Mouse (Mus musculus) hindbrain, postnatal 0 days (tissue): ENCODE data around the gene Ralgps2. TPM values are rescaled to one million over a fixed set of nuclear protein-coding genes. Genes with fewer than 3 reads are reported as not detected.

Experiments used
- ATAC-seq: fragments of 200-750 bp; cut with Nextera tagmentation; 2 replicates; pipeline ENCODE4 v1.8.0; 2017; ENCODE audit warnings: mild to moderate bottlenecking, moderate TSS enrichment, moderate library complexity
- DNase-seq: peaks from one replicate; pipeline ENCODE4 v3.0.0-alpha.2; 2015; ENCODE audit warnings: low spot score
- H3K27ac ChIP-seq: fragments of 300-500 bp; sonication (generic); 2 replicates; pipeline ENCODE4 v1.5.1; 2014; ENCODE audit warnings: mild to moderate bottlenecking
- H3K27me3 ChIP-seq: fragments of 300-500 bp; sonication (generic); 2 replicates; pipeline ENCODE4 v1.6.1; 2014; ENCODE audit warnings: low read length, mixed read lengths; ENCODE audit not compliant: insufficient read depth
- H3K36me3 ChIP-seq: fragments of 300-500 bp; sonication (generic); 2 replicates; pipeline ENCODE4 v1.6.1; 2014; ENCODE audit warnings: low read length, mixed read lengths; ENCODE audit not compliant: insufficient read depth
- H3K4me1 ChIP-seq: fragments of 300-500 bp; sonication (generic); 2 replicates; pipeline ENCODE4 v1.6.1; 2014; ENCODE audit warnings: antibody characterized with exemption, low read length, mixed read lengths; ENCODE audit not compliant: insufficient read depth
- H3K4me2 ChIP-seq: fragments of 300-500 bp; sonication (generic); 2 replicates; pipeline ENCODE4 v1.6.1; 2014; ENCODE audit warnings: low read depth, mild to moderate bottlenecking, low read length, moderate library complexity, mixed read lengths
- H3K4me3 ChIP-seq: fragments of 300-500 bp; sonication (generic); 2 replicates; pipeline ENCODE4 v1.5.1; 2014; ENCODE audit warnings: low read length
- H3K9ac ChIP-seq: fragments of 300-500 bp; sonication (generic); replicated peaks from 2 replicates; pipeline ENCODE4 v1.6.1; 2014; ENCODE audit warnings: mild to moderate bottlenecking, low read length, moderate library complexity, mixed read lengths
- H3K9me3 ChIP-seq: fragments of 300-500 bp; sonication (generic); 2 replicates; pipeline ENCODE4 v1.6.1; 2016; ENCODE audit warnings: low read length, mixed read lengths
- CTCF ChIP-seq: IDR thresholded peaks from 2 replicates; pipeline ENCODE4 v1.5.1; 2016; ENCODE audit warnings: antibody characterized with exemption, control low read depth, low read depth
- WGBS: fragments of 180-500 bp; shearing (Covaris S2); extraction: QIAGEN DNeasy Blood & Tissue Kit; methylation state at CpG from one replicate; pipeline ENCODE4 v1.1.7; 2014; 5-methylcytosine and 5-hydroxymethylcytosine counted together
- polyA plus RNA-seq: library from polyadenylated mRNA; unstranded; fragments of >200 nt; fragmentation: Nextera tagmentation; extraction: Ambion mirVana; gene quantifications from 2 replicates; pipeline ENCODE4 v1.2.1, GENCODE M21; 2015
- total RNA-seq: library from RNA; depleted of rRNA; stranded (reverse); fragments of >200 nt; gene quantifications from 2 replicates; pipeline ENCODE4 v1.2.3, GENCODE M21; 2014

The Ralgps2 gene
- total and polyA plus RNA-seq, 2 experiments from 2014 or later: 52.8 to 70.1 TPM

DNA sequence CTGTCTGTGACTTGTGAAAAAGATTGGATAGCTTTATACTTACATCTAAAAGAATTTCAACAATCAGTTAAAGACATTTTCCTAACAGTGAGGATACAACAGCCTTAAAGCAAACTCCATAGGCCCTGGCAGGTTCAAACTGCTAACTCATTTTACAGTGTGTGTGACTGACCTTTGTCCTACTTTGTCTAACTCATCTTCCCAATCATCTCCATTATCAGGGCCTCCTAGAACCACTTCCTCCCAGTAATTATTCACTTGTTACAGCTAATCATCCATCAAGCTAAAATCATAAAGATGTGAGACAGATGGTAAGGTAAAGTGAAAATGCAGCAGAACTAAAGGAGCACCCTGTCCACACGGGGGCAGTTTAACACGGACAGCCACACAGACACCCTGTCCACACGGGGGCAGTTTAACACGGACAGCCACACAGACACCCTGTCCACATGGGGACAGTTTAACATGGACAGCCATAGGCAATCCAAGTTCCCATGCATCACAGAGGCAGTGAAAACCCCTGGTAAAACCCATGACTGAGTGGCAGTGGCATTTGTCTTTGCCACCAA, 77.9 kb downstream of the Ralgps2 start:
- 48% methylated on average over 4 of the region's 4 CpGs for WGBS
- Histone ChIP-seq H3K27me3 (no peaks in the 10 kb centered on the region), H3K4me3 (no peak overlapping the region), H3K27ac (no peak overlapping the region), H3K36me3 (no peaks in the 10 kb centered on the region), H3K4me2 (no peak overlapping the region), H3K9me3 (no peaks in the 10 kb centered on the region), H3K4me1 (peaks cover 8% of the 10 kb centered on the region; the same call in 1 of the 2 replicates), H3K9ac (no peak overlapping the region)
- DNase-seq (no peak), ATAC-seq (no peak)
- peak; percentile 63 for TF ChIP-seq CTCF

DNA sequence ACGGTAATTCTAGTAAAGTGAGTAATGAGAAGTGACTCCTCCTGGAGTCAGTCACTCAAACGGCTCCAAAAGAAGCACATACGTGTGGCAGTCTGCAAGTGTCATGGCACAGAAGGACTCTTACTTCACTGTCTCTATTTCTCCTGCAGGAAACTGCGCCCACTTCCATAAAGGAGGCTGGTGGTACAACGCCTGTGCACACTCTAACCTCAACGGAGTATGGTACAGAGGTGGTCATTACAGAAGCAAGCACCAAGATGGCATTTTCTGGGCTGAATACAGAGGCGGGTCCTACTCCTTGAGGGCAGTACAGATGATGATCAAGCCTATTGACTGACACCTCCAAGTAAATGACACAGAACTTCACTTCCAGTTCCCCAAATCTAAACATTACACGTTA, 79.2 kb downstream of the Ralgps2 start:
- no peak overlapping the region for H3K9ac ChIP-seq
- TF ChIP-seq CTCF: no peak
- H3K4me3 ChIP-seq: no peak overlapping the region
- H3K4me2 ChIP-seq: no peak overlapping the region
- H3K27me3 ChIP-seq: no peaks in the 10 kb centered on the region
- H3K27ac ChIP-seq: no peak overlapping the region
- ATAC-seq (no peak), DNase-seq (no peak)
- no peaks in the 10 kb centered on the region for H3K9me3 ChIP-seq
- WGBS: 84% methylated on average over 8 of the region's 8 CpGs
- H3K36me3 ChIP-seq: no peaks in the 10 kb centered on the region
- H3K4me1 ChIP-seq: peaks cover 8% of the 10 kb centered on the region; the same call in 1 of the 2 replicates

DNA sequence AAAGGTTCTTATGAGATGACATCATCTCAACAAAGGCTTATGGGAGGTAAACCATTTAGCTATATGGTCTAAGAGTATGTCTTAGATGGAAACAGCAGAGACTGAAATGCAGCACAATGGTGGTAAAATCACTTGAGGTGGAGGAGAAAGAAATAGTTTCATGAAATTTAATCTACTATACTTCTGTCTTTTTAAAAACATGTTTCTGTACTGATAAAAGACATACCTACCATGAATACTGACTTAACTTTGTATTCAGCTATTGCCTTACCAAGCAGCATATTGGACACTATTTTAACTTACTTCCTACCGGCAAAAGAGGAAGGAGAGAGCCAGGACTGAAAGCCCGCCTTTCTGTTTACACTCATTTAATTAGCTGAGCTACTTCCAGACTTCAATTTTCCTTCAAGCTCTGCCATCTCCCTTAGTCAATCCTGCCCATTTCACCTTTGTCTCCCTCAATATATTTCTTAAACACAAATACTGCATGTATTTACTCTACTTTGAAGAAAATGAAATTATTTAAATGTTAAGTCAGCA, 79.6 kb downstream of the Ralgps2 start:
- H3K9ac ChIP-seq: no peak overlapping the region
- 74% methylated on average over 2 of the region's 2 CpGs for WGBS
- H3K27ac ChIP-seq: no peak overlapping the region

DNA sequence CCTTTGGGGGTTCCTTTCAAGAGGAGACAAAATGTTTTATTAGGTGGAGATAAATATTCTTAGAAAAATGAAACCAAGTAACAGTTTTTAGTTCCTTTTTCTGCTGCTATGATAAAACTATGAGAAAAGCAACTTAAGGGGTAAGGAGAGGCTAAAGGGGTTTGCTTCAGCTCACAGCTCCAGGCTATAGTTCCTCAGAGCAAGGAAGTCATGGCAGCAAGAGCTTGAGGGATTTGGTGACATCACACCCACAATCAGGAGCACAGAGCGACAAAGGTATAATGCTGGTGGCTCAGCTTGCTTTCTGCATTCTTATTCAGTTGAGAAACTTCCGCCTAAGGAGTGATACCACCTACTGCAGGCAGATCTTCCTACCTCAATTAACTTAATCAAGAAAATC, 80.3 kb downstream of the Ralgps2 start:
- WGBS: 92% methylated on average over 2 of the region's 2 CpGs
- DNase-seq: no peak
- Histone ChIP-seq H3K4me2 (no peak overlapping the region), H3K36me3 (no peaks in the 10 kb centered on the region), H3K9me3 (no peaks in the 10 kb centered on the region), H3K9ac (no peak overlapping the region), H3K27ac (no peak overlapping the region), H3K27me3 (no peaks in the 10 kb centered on the region), H3K4me3 (no peak overlapping the region), H3K4me1 (peaks cover 6% of the 10 kb centered on the region; the same call in 1 of the 2 replicates)
- no peak for TF ChIP-seq CTCF
- ATAC-seq: no peak

More for the DNA sequence above, 79.6 kb downstream of the Ralgps2 start:
- Histone ChIP-seq H3K4me1 (peaks cover 8% of the 10 kb centered on the region; the same call in 1 of the 2 replicates), H3K4me3 (no peak overlapping the region), H3K27me3 (no peaks in the 10 kb centered on the region), H3K4me2 (no peak overlapping the region), H3K36me3 (no peaks in the 10 kb centered on the region), H3K9me3 (no peaks in the 10 kb centered on the region)
- no peak for TF ChIP-seq CTCF
- DNase-seq: no peak
- ATAC-seq: no peak

DNA sequence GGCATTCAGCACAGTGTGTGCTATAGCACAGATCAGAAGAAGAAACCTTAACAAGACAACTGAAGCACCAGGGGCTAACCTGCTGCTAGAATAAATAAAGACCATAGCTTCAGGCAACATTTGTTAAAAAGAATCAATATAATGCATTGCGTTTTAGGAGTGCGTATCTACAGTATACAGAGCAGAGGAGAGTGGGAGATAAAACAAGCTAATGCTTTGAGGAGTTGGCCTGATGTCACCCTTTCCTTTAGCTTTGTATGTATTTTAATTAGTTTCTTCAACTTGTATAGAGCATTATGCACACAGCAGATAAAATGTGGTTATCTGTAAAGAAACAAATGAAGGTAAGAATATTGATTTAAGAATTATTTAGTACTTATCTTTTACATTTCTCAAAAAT, 82.8 kb downstream of the Ralgps2 start:
- H3K36me3 ChIP-seq: no peaks in the 10 kb centered on the region
- no peak for ATAC-seq
- H3K4me3 ChIP-seq: no peak overlapping the region
- H3K27me3 ChIP-seq: no peaks in the 10 kb centered on the region
- no peak for TF ChIP-seq CTCF
- WGBS: 83% methylated on average over 2 of the region's 2 CpGs
- H3K4me1 ChIP-seq: no peaks in the 10 kb centered on the region
- H3K9ac ChIP-seq: no peak overlapping the region
- H3K4me2 ChIP-seq: no peak overlapping the region
- no peaks in the 10 kb centered on the region for H3K9me3 ChIP-seq
- H3K27ac ChIP-seq: no peak overlapping the region
- no peak for DNase-seq

DNA sequence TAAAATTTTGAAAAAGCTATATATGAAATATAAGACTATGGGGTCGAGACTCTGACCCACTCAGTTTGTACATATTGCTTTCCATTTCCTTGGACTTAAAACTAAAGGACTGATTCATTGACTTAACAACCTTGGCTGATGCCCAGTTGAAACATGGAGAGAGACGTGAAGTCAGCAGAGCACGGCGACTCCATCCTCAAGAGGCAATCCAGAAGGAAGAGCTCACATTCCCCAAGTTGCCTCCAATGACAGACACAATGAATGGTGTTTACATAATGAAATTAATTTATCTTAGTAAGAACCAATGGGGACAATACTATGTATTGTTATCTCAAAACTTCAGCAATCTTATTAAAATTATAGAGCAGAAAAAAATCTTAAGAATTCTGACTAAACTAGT, 84.9 kb downstream of the Ralgps2 start:
- Histone ChIP-seq H3K9me3 (no peaks in the 10 kb centered on the region), H3K27ac (no peak overlapping the region), H3K4me1 (no peaks in the 10 kb centered on the region), H3K36me3 (no peaks in the 10 kb centered on the region), H3K9ac (no peak overlapping the region), H3K4me2 (no peak overlapping the region), H3K4me3 (no peak overlapping the region), H3K27me3 (no peaks in the 10 kb centered on the region)
- ATAC-seq (no peak), DNase-seq (no peak)
- no peak for TF ChIP-seq CTCF
- WGBS: 91% methylated on average over 4 of the region's 4 CpGs

DNA sequence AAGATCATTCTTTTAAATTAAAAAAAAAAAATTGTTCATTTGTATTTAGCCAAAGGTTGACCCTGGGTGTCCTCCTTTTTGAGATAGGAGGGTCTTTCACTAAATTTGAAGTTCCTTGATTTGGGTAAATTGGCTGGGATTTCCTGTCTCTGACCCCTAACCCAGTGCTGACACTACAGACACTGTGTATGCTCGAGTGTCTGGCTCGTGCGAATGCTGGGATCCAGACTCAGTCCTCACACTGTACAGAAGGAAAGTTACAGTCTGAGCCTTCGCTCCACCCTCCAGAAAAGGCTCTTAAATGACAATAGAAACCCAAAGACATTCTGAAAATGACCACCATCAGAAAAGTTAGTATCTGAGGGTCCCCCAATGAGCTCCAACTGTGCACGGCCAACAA, 86.6 kb downstream of the Ralgps2 start:
- Histone ChIP-seq H3K9ac (no peak overlapping the region), H3K27ac (no peak overlapping the region), H3K4me1 (no peaks in the 10 kb centered on the region), H3K4me3 (no peak overlapping the region), H3K9me3 (no peaks in the 10 kb centered on the region), H3K27me3 (no peaks in the 10 kb centered on the region), H3K4me2 (no peak overlapping the region), H3K36me3 (no peaks in the 10 kb centered on the region)
- ATAC-seq: no peak
- TF ChIP-seq CTCF: no peak
- no peak for DNase-seq
- WGBS: 69% methylated on average over 5 of the region's 5 CpGs
